Mouse (Mus musculus) spleen, adult 2 months (tissue): ENCODE data around the gene Yif1a. TPM values are rescaled to one million over a fixed set of nuclear protein-coding genes. Genes with fewer than 3 reads are reported as not detected.

Experiments used
- DNase-seq, 2 experiments: peaks; one replicate each; pipeline versions ENCODE4 v3.0.0 to v3.0.0-alpha.2; 2012 to 2021; ENCODE audit warnings: low spot score in 2 of 2, low read depth in 1 of 2
- H3K27ac ChIP-seq: fragments of 200-500 bp; 2 replicates; pipeline ENCODE4 v1.5.1; 2012; ENCODE audit warnings: low read length, inconsistent platforms; ENCODE audit not compliant: insufficient read depth
- H3K27me3 ChIP-seq: fragments of 200-500 bp; 2 replicates; pipeline ENCODE4 v1.6.1; 2012; ENCODE audit warnings: mild to moderate bottlenecking, moderate library complexity, low read length, inconsistent platforms; ENCODE audit not compliant: control insufficient read depth, insufficient read depth
- H3K36me3 ChIP-seq: fragments of 200-500 bp; 2 replicates; pipeline ENCODE4 v1.6.1; 2012; ENCODE audit warnings: mild to moderate bottlenecking, low read length, inconsistent platforms; ENCODE audit not compliant: control insufficient read depth, insufficient read depth
- H3K4me1 ChIP-seq: fragments of 200-500 bp; 2 replicates; pipeline ENCODE4 v1.6.1; 2011; ENCODE audit warnings: inconsistent platforms; ENCODE audit not compliant: control insufficient read depth, insufficient read depth, insufficient read length
- H3K4me3 ChIP-seq: fragments of 200-500 bp; 2 replicates; pipeline ENCODE4 v1.5.1; 2011; ENCODE audit warnings: mild to moderate bottlenecking, inconsistent platforms; ENCODE audit not compliant: insufficient read depth, insufficient read length; ENCODE audit errors: extremely low read depth
- CTCF ChIP-seq: fragments of 200-500 bp; IDR thresholded peaks from 2 replicates; pipeline ENCODE4 v1.5.1; 2011; ENCODE audit warnings: mild to moderate bottlenecking, inconsistent platforms; ENCODE audit not compliant: insufficient read depth, insufficient read length, insufficient replicate concordance; ENCODE audit errors: extremely low read depth
- POLR2A ChIP-seq: fragments of 200-500 bp; IDR thresholded peaks from 2 replicates; pipeline ENCODE4 v1.6.1; 2011; ENCODE audit warnings: low read depth, low read length, inconsistent platforms
- WGBS: fragments of 180-500 bp; shearing (Covaris S2); methylation state at CpG from one replicate; pipeline ENCODE4 v1.1.7; 2018; 5-methylcytosine and 5-hydroxymethylcytosine counted together
- polyA plus RNA-seq: library from polyadenylated mRNA; depleted of rRNA; stranded (reverse); fragments of >200 nt; gene quantifications from 2 replicates; pipeline ENCODE4 v1.2.3, GENCODE M21; 2012

Gene Yif1a
- polyA plus RNA-seq, 1 experiment: 60.5 TPM

GRCm38 (mm10) chr19:5048138-5049056, 39.9 kb upstream of the Yif1a start:
- Histone ChIP-seq H3K36me3 (peaks cover 21% of the 10 kb centered on the region), H3K4me1 (peaks cover 2% of the 10 kb centered on the region; the same call in 1 of the 2 replicates), H3K4me3 (no peak overlapping the region), H3K27me3 (no peaks in the 10 kb centered on the region), H3K27ac (no peak overlapping the region)
- 91% methylated on average over 14 of the region's 14 CpGs for WGBS
- TF ChIP-seq CTCF: no peak
- no peak for TF ChIP-seq POLR2A
- no peak for DNase-seq

GRCm38 (mm10) chr19:5049325-5049724, 39.0 kb upstream of the Yif1a start:
- no peak overlapping the region for H3K4me3 ChIP-seq
- H3K27ac ChIP-seq: no peak overlapping the region
- H3K4me1 ChIP-seq: peaks cover 2% of the 10 kb centered on the region; the same call in 1 of the 2 replicates
- peaks cover 21% of the 10 kb centered on the region for H3K36me3 ChIP-seq
- TF ChIP-seq POLR2A (no peak), CTCF (no peak)
- no peak for DNase-seq
- no peaks in the 10 kb centered on the region for H3K27me3 ChIP-seq
- 92% methylated on average over 6 of the region's 6 CpGs for WGBS

GRCm38 (mm10) chr19:5050047-5050905, 38.1 kb upstream of the Yif1a start, which contains the start of gene Rin1:
Gene Rin1 (plus strand): TSS chr19:5050481.
- TF ChIP-seq POLR2A: no peak
- TF ChIP-seq CTCF: no peak
- Histone ChIP-seq H3K4me3 (no peak within 1 kb of the TSS; the same call in 1 of the 2 replicates), H3K4me1 (peaks cover 2% of the 10 kb centered on the region; the same call in 1 of the 2 replicates), H3K27me3 (no peaks in the 10 kb centered on the region), H3K36me3 (peaks cover 21% of the 10 kb centered on the region), H3K27ac (no peak within 1 kb of the TSS)
- WGBS: 27% methylated on average over 14 of the region's 14 CpGs
- DNase-seq: no peak

GRCm38 (mm10) chr19:5051031-5051430, 37.3 kb upstream of the Yif1a start:
- Histone ChIP-seq H3K27ac (no peak overlapping the region), H3K4me3 (no peak overlapping the region; the same call in 1 of the 2 replicates), H3K36me3 (peaks cover 19% of the 10 kb centered on the region), H3K27me3 (no peaks in the 10 kb centered on the region), H3K4me1 (peaks cover 2% of the 10 kb centered on the region; the same call in 1 of the 2 replicates)
- no peak for TF ChIP-seq POLR2A
- no peak for TF ChIP-seq CTCF
- 21% methylated on average over 17 of the region's 17 CpGs for WGBS
- no peak for DNase-seq

GRCm38 (mm10) chr19:5051515-5051914, 36.8 kb upstream of the Yif1a start:
- WGBS: 96% methylated on average over 3 of the region's 3 CpGs
- Histone ChIP-seq H3K27me3 (no peaks in the 10 kb centered on the region), H3K36me3 (peaks cover 18% of the 10 kb centered on the region), H3K4me3 (no peak overlapping the region), H3K4me1 (peaks cover 2% of the 10 kb centered on the region; the same call in 1 of the 2 replicates), H3K27ac (no peak overlapping the region)
- TF ChIP-seq CTCF (no peak), POLR2A (no peak)
- no peak for DNase-seq

GRCm38 (mm10) chr19:5052166-5052822, 36.0 kb upstream of the Yif1a start:
- WGBS: 37% methylated on average over 25 of the region's 25 CpGs
- Histone ChIP-seq H3K27me3 (no peaks in the 10 kb centered on the region), H3K4me3 (no peak overlapping the region), H3K36me3 (peaks cover 11% of the 10 kb centered on the region), H3K4me1 (peaks cover 2% of the 10 kb centered on the region; the same call in 1 of the 2 replicates), H3K27ac (no peak overlapping the region)
- no peak for TF ChIP-seq CTCF
- TF ChIP-seq POLR2A: no peak
- no peak for DNase-seq
